Mouse (Mus musculus): ENCODE measurements around the gene Acd. TPM values are rescaled to one million over a fixed set of nuclear protein-coding genes. Genes with fewer than 3 reads are reported as not detected.
A peak's percentile ranks its signal among the peaks of the same experiment; 100 is the strongest.

The Acd gene
- total RNA-seq, 2 experiments from 2014 or later, result 13.8 to 16.9 TPM

DNA sequence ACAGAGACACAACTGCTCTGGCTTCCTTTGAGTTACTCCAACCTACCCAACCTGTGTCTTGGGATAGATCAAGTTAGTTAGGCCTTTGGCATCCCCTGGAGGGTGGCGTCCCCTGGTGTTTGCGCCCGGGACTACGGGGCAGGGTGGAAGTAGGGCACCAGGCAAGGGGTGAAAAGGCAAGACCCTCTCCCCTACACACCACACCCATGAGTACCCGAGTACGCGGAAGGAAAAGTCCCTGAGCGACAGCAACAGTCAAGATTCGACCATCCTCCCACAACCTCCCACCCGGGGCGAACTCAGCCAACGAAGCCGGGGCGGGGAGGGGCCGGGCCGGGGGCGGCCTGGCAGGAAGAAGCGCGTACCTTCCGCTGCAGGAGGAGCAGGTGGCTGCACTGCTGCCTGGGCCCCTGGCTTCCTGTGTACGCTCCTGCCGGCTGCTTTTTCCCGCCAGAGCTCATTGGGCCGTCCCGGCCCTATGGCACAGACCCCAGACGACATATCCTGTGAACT, 15.1 kb downstream of the Acd start, which contains the start of gene Carmil2:
Gene Carmil2, plus strand, starts transcription at position 479 of the 513 bp plus-strand sequence.
- DNase-seq, result peak; percentile 66 to 81
- intact Hi-C loops (cut with DNase I), result loop anchor here (2.0 to 5.0 kb wide), 3 partner anchors 49 to 119 kb away; partner anchors contain the start of genes Agrp, Atp6v0d1 and Ctcf

DNA sequence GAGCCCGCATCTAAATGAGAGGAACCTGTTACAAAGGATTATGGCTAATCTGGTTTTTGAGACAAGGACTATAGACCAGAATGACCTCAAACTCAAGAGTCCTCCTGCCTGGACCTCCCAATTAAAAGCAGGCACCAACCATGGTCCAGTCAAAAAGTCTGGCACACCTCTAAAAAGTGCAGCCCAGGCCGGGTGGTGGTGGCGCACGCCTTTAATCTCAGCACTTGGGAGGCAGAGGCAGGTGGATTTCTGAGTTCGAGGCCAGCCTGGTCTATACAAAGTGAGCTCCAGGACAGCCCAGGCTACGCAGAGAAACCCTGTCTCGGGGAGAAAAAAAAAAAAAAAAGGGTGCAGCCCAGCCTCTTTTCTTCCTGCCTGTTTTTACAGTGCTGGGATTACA, 15.6 kb downstream of the Acd start:
- no peak for DNase-seq
- intact Hi-C loops (cut with DNase I), result loop anchor here (2.0 to 5.0 kb wide), 3 partner anchors 48 to 119 kb away; partner anchors contain the start of genes Agrp, Atp6v0d1 and Ctcf

DNA sequence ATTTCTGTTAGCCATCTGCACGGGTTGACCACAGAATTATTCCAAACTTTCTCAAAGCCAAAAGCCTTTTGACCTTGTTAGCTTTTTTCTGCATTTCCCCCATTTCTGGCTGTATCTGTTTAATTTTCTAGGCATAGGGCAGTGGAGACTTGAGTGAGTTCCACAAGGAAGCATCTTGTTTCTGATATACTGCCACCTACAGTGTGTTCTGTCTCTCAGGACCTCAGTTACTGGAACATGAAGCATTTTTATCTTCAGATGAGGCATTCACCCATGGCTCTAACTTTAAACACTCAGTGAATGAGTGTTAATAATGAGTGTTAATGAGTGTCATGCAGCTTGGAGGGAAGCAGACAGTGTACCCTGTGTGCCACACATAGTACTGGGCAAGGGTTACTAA, 23.0 kb downstream of the Acd start:
- intact Hi-C loops (cut with DNase I), result no loop called here

DNA sequence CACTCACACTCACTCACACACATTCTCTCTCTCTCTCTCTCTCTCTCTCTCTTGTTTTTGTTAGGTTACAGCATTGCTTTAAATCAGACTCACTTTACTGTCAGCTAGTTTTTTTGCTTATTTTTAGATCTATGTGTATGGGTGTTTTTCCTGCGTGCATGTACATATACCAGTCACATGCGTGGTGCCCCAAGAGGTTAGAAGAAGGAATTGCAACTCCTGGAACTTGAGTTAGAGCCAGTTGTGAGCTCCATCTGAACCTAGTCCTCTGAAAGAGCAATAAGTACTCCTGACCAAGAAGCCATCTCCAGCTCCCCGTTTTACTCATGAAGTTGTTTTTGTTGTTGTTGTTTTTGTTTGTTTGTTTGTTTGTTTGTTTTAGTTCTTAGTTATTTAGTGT, 39.7 kb downstream of the Acd start:
- no peak for DNase-seq
- intact Hi-C loops (cut with DNase I), result no loop called here

More for the DNA sequence above, 23.0 kb downstream of the Acd start:
- no peak for DNase-seq

DNA sequence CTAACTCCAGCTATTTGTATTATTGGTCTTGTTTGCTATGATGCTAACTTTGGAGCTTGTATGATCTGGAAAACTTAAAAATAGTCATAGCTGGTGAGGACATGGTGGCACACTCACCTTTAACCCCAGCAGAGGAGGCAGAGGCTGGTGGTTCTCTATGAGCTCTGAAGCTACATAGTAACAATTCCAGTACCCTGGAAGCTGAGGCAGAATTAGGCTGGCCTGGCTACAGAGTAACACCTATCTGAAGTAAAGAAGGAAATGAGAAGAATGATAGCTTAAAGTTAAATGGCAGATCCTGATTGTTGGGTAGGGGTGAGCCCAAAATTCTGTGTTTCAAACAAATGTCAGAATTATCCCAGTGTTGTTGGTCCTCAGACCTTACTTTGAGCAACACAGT, 43.3 kb downstream of the Acd start:
- intact Hi-C loops (cut with DNase I), result no loop called here
- DNase-seq, result no peak

DNA sequence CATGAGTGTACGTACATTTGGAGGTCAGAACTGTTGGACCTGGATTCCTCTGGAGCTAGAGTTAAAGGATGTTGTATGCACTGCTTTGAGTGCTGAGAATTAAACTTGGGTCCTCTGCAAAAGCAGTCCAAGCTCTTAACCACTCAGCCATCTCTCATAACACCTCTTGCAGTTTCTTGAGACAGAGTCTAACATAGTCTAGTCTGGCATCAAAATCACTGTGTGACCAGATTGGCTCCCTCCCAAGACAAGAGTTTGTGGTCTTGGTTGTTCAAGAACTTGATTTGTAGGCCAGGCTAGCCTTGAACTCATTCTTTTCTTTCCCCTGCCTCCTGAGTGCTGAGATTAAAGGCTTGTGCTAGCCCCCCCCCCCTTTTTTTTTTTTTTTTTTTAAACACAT, 52.0 kb downstream of the Acd start:
- no peak for DNase-seq
- intact Hi-C loops (cut with DNase I), result no loop called here

Other genes with a start within 250 kb of the Acd start
- gene Tppp3, start 229.6 kb downstream of the Acd start, total RNA-seq (2021), result 10 to 100 TPM; 47.7 to 50.1 TPM
- 10 to 100 TPM; 14.9 to 16.3 TPM for gene Zdhhc1, start 204.2 kb downstream of the Acd start, total RNA-seq (2021)
- 1 to 10 TPM in 1 of 2 experiments, under 1 TPM in 1; 0.53 to 1.0 TPM for gene Hsd11b2, start 182.3 kb downstream of the Acd start, total RNA-seq (2021)
- gene Atp6v0d1, start 135.1 kb downstream of the Acd start, total RNA-seq (2021), result 10 to 100 TPM; 57.2 to 57.8 TPM
- gene Ripor1, start 95.8 kb downstream of the Acd start, total RNA-seq (2021), result 10 to 100 TPM; 46.0 to 49.0 TPM
- gene Ctcf, start 64.5 kb downstream of the Acd start, total RNA-seq (2021), result 10 to 100 TPM; 43.8 to 44.6 TPM
- not detected for gene Agrp, start 63.7 kb downstream of the Acd start, total RNA-seq (2021)
- 1 to 10 TPM in 1 of 2 experiments, under 1 TPM in 1; 0.69 to 5.7 TPM for gene Carmil2, start 14.8 kb downstream of the Acd start, total RNA-seq (2021)
- 1 to 10 TPM; 7.8 to 9.1 TPM for gene Pard6a, start within 50 bp of the Acd start, total RNA-seq (2021)
- not detected for gene 4933405L10Rik, start 6.6 kb upstream of the Acd start, total RNA-seq (2021)
- gene Enkd1, start 7.1 kb upstream of the Acd start, total RNA-seq (2021), result 1 to 10 TPM; 2.4 to 2.5 TPM
- gene Gfod2, start 57.6 kb upstream of the Acd start, total RNA-seq (2021), result 1 to 10 TPM; 3.6 to 3.7 TPM
- 10 to 100 TPM; 23.1 to 24.7 TPM for gene Ranbp10, start 126.2 kb upstream of the Acd start, total RNA-seq (2021)
- gene Tsnaxip1, start 126.6 kb upstream of the Acd start, total RNA-seq (2021), result under 1 TPM in 1 of 2 experiments, not detected in 1; 0.38 TPM
- gene Cenpt, start 152.2 kb upstream of the Acd start, total RNA-seq (2021), result 1 to 10 TPM; 3.2 to 4.2 TPM
- gene Thap11, start 154.0 kb upstream of the Acd start, total RNA-seq (2021), result 10 to 100 TPM; 27.5 to 29.1 TPM
- gene Nutf2, start 159.5 kb upstream of the Acd start, total RNA-seq (2021), result 10 to 100 TPM; 27.2 to 34.3 TPM
- 10 to 100 TPM; 26.8 to 28.4 TPM for gene Edc4, start 179.8 kb upstream of the Acd start, total RNA-seq (2021)
- under 1 TPM in 1 of 2 experiments, not detected in 1; 0.54 TPM for gene Nrn1l, start 192.5 kb upstream of the Acd start, total RNA-seq (2021)
- 10 to 100 TPM; 16.9 to 17.6 TPM for gene Pskh1, start 199.3 kb upstream of the Acd start, total RNA-seq (2021)
- gene Ctrl, start 232.8 kb upstream of the Acd start, total RNA-seq (2021), result under 1 TPM; 0.46 to 0.55 TPM
- 10 to 100 TPM; 57.6 to 66.5 TPM for gene Psmb10, start 237.3 kb upstream of the Acd start, total RNA-seq (2021)
- 1 to 10 TPM; 1.0 to 1.3 TPM for gene Lcat, start 242.3 kb upstream of the Acd start, total RNA-seq (2021)